Mouse (Mus musculus) left cerebral cortex, postnatal 4 days (tissue): Measurements from ENCODE around the gene Ctnnd1. TPM values are rescaled to one million over a fixed set of nuclear protein-coding genes. Genes with fewer than 3 reads are reported as not detected.

Source experiments
- DNase-seq: peaks from one replicate; pipeline ENCODE4 v3.0.0-alpha.2; 2022
- intact Hi-C: fragments of 180-260 bp; cut with DNase I; formaldehyde crosslinking; loops from one replicate; pipeline ENCODE4 v1.15.1; 2025
- total RNA-seq, 2 experiments: library from RNA; stranded (reverse); gene quantifications; 2 replicates each; pipeline ENCODE4 v1.2.3; 2021

Ctnnd1 gene
- total RNA-seq, 2 experiments from 2014 or later = 70.4 to 88.0 TPM

- intact Hi-C loops = loop anchor here (5.0 kb wide), 1 partner anchor 44 kb away; no protein-coding TSS in a partner anchor
- DNase-seq = peak; percentile 15
Measured at GRCm38 (mm10) chr2:84617637-84618515, 32.7 kb downstream of the Ctnnd1 start.

- no peak for DNase-seq
- intact Hi-C loops = no loop called here
Measured at GRCm38 (mm10) chr2:84612764-84613163, 37.8 kb downstream of the Ctnnd1 start.

- intact Hi-C loops = loop anchor here (10.0 kb wide), 1 partner anchor 87 kb away; no protein-coding TSS in a partner anchor
- no peak for DNase-seq
Measured at GRCm38 (mm10) chr2:84607842-84608241, 42.7 kb downstream of the Ctnnd1 start.

- DNase-seq = no peak
- intact Hi-C loops = loop anchor here (10.0 kb wide), 1 partner anchor 94 kb away; no protein-coding TSS in a partner anchor
Measured at GRCm38 (mm10) chr2:84600977-84601376, 49.6 kb downstream of the Ctnnd1 start.

GRCm38 (mm10) chr2:84599270-84599888, 51.2 kb downstream of the Ctnnd1 start:
- DNase-seq = no peak
- intact Hi-C loops = no loop called here

- no peak for DNase-seq
- intact Hi-C loops = no loop called here
Measured at GRCm38 (mm10) chr2:84597123-84597522, 53.4 kb downstream of the Ctnnd1 start.

- DNase-seq = no peak
- intact Hi-C loops = no loop called here
Measured at GRCm38 (mm10) chr2:84592801-84593200, 57.8 kb downstream of the Ctnnd1 start.

- intact Hi-C loops = no loop called here
- no peak for DNase-seq
Measured at GRCm38 (mm10) chr2:84585700-84586099, 64.9 kb downstream of the Ctnnd1 start.

GRCm38 (mm10) chr2:84582286-84582685, 68.3 kb downstream of the Ctnnd1 start:
- no peak for DNase-seq
- intact Hi-C loops = no loop called here

- intact Hi-C loops = no loop called here
- DNase-seq = peak; percentile 9
Measured at GRCm38 (mm10) chr2:84581208-84581607, 69.4 kb downstream of the Ctnnd1 start.

GRCm38 (mm10) chr2:84579311-84579710, 71.3 kb downstream of the Ctnnd1 start:
- DNase-seq = no peak
- intact Hi-C loops = no loop called here

- DNase-seq = no peak
- intact Hi-C loops = no loop called here
Measured at GRCm38 (mm10) chr2:84574130-84574529, 76.4 kb downstream of the Ctnnd1 start.

GRCm38 (mm10) chr2:84556888-84557514, 93.6 kb downstream of the Ctnnd1 start:
- intact Hi-C loops = no loop called here
- DNase-seq = peak; percentile 7

- intact Hi-C loops = no loop called here
- DNase-seq = no peak
Measured at GRCm38 (mm10) chr2:84551390-84552100, 99.0 kb downstream of the Ctnnd1 start.

Other genes starting within 250 kb of the Ctnnd1 start
- 1 to 10 TPM; 5.7 to 7.5 TPM for gene Calcrl, start 225.4 kb downstream of the Ctnnd1 start, total RNA-seq
- 10 to 100 TPM in 1 of 2 experiments, 1 to 10 TPM in 1; 9.3 to 10.3 TPM for gene Tfpi, start 174.0 kb downstream of the Ctnnd1 start, total RNA-seq
- not detected for gene Btbd18, start 8.3 kb upstream of the Ctnnd1 start, total RNA-seq
- gene Selenoh, start 20.0 kb upstream of the Ctnnd1 start, total RNA-seq = 100 to 1,000 TPM in 1 of 2 experiments, 10 to 100 TPM in 1; 96.5 to 104 TPM
- 10 to 100 TPM; 11.7 to 13.7 TPM for gene Gm28635, start 27.3 kb upstream of the Ctnnd1 start, total RNA-seq
- gene Med19, start 27.6 kb upstream of the Ctnnd1 start, total RNA-seq = 10 to 100 TPM; 42.5 to 45.3 TPM
- gene Tmx2, start 28.4 kb upstream of the Ctnnd1 start, total RNA-seq = 100 to 1,000 TPM; 108 to 124 TPM
- 10 to 100 TPM; 34.2 to 34.8 TPM for gene Zdhhc5, start 64.4 kb upstream of the Ctnnd1 start, total RNA-seq
- 1 to 10 TPM; 8.3 to 9.3 TPM for gene Clp1, start 76.6 kb upstream of the Ctnnd1 start, total RNA-seq
- gene Ypel4, start 83.3 kb upstream of the Ctnnd1 start, total RNA-seq = 10 to 100 TPM; 13.7 to 15.4 TPM
- 1 to 10 TPM; 5.8 to 6.9 TPM for gene Gm19426, start 92.9 kb upstream of the Ctnnd1 start, total RNA-seq
- 1 to 10 TPM; 5.6 to 6.2 TPM for gene Serping1, start 124.7 kb upstream of the Ctnnd1 start, total RNA-seq
- 1 to 10 TPM; 5.3 to 5.7 TPM for gene Ube2l6, start 148.1 kb upstream of the Ctnnd1 start, total RNA-seq
- gene Smtnl1, start 171.9 kb upstream of the Ctnnd1 start, total RNA-seq = not detected
- 10 to 100 TPM; 55.5 to 60.4 TPM for gene Timm10, start 176.2 kb upstream of the Ctnnd1 start, total RNA-seq
- gene Slc43a1, start 188.1 kb upstream of the Ctnnd1 start, total RNA-seq = 1 to 10 TPM in 1 of 2 experiments, under 1 TPM in 1; 0.46 to 1.3 TPM
- gene Rtn4rl2, start 235.9 kb upstream of the Ctnnd1 start, total RNA-seq = 10 to 100 TPM; 59.4 to 61.6 TPM